Mouse (Mus musculus): ENCODE measurements around the gene Lrriq4. TPM values are rescaled to one million over a fixed set of nuclear protein-coding genes. Genes with fewer than 3 reads are reported as not detected.

Lrriq4 gene
- not detected for polyA plus RNA-seq (2017; shearing (Covaris generic))

GRCm38 (mm10) chr3:30644207-30644606 lies at the start of gene Lrriq4:
Gene Lrriq4 (plus strand): TSS chr3:30644507.

GRCm38 (mm10) chr3:30599711-30600545 lies 44.4 kb upstream of the Lrriq4 start, which contains the start of gene Actrt3:
Gene Actrt3 (minus strand): TSS chr3:30599939.

GRCm38 (mm10) chr3:30602065-30602739 lies 42.1 kb upstream of the Lrriq4 start, which contains the start of gene Mynn:
Gene Mynn (plus strand): TSS chr3:30602065.

GRCm38 (mm10) chr3:30647440-30648090 lies 3.3 kb downstream of the Lrriq4 start, which contains the start of gene Lrrc34:
Gene Lrrc34 (minus strand): TSS chr3:30647869.

GRCm38 (mm10) chr3:30699711-30700505 lies 55.6 kb downstream of the Lrriq4 start, which contains the start of gene Lrrc31:
Gene Lrrc31 (minus strand): TSS chr3:30699843.

Other genes starting within 250 kb of the Lrriq4 start
- not detected for gene Mecom, start 96.5 kb upstream of the Lrriq4 start, polyA plus RNA-seq (2017; shearing (Covaris generic))
- 0.39 TPM for gene Actrt3, start 44.6 kb upstream of the Lrriq4 start, polyA plus RNA-seq (2017; shearing (Covaris generic))
- 61.9 TPM for gene Mynn, start 42.4 kb upstream of the Lrriq4 start, polyA plus RNA-seq (2017; shearing (Covaris generic))
- gene Lrrc34, start 3.4 kb downstream of the Lrriq4 start, polyA plus RNA-seq (2017; shearing (Covaris generic)): 0.16 TPM
- gene Lrrc31, start 55.3 kb downstream of the Lrriq4 start, polyA plus RNA-seq (2017; shearing (Covaris generic)): not detected
- not detected for gene Samd7, start 101.8 kb downstream of the Lrriq4 start, polyA plus RNA-seq (2017; shearing (Covaris generic))
- gene Sec62, start 148.4 kb downstream of the Lrriq4 start, polyA plus RNA-seq (2017; shearing (Covaris generic)): 88.9 TPM
- gene Gpr160, start 211.4 kb downstream of the Lrriq4 start, polyA plus RNA-seq (2017; shearing (Covaris generic)): 5.5 TPM

All from inflammation-experienced regulatory T-cells, adult 16 weeks (primary cell).